Mouse (Mus musculus) left cerebral cortex, postnatal 10 days (tissue): ENCODE results near the gene Lhfpl2. TPM values are rescaled to one million over a fixed set of nuclear protein-coding genes. Genes with fewer than 3 reads are reported as not detected.
A peak's percentile ranks its signal among the peaks of the same experiment; 100 is the strongest.

Experiments
- DNase-seq, 2 experiments: peaks; one replicate each; pipeline ENCODE4 v3.0.0; 2021 to 2022; ENCODE audit warnings: low spot score in 2 of 2, mixed read lengths in 1 of 2; ENCODE audit errors: extremely low spot score in 1 of 2
- intact Hi-C: fragments of 180-260 bp; cut with DNase I; formaldehyde crosslinking; loops from one replicate; pipeline ENCODE4 v1.15.1; 2025
- total RNA-seq, 2 experiments: library from RNA; stranded (reverse); gene quantifications; 2 replicates each; pipeline ENCODE4 v1.2.3; 2021

The Lhfpl2 gene
- total RNA-seq, 2 experiments from 2014 or later: 21.2 to 30.3 TPM

DNA sequence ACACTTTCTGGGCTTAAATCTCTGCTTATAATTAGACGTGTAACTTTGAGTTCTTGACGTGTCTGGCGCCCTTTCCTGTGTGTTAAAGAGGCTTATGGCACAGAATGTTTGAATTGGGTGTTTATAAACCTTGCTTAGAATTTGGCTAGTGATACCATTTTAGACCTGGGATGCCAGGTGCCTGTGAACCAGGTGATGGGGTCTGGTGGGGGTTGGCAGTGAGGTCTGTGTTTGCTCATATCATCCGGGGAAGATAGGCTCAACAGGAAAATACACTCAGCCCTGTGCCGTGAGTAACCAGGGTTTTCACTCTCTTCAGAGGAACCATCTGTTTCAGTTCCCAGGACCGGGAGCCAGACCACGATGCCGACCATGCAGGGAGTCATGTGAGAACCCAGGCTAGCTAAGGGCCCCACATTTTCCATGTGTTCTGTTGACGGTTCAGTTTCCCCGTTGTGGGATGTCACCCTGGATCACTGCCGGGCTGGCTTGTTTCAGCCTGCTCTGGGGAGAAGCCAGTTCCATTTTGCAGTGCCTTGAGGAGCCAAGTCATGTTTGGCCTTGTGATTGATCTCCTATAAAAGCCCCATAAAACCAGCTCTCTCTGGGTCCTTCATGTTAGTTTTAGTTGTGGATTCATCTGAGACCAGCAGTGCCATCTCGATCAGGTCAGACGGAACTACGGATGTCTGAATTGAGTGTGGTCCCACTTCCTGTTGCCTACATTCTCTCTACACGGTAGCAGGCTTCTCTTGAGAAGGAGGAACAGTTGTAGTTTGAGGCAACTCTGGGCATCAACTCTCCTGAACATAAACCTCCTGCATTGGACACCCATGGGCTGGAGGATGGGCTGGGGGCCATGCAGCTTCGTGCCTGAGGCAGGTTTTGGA lies 65.4 kb downstream of the Lhfpl2 start:
- DNase-seq: no peak
- intact Hi-C loops: no loop called here

DNA sequence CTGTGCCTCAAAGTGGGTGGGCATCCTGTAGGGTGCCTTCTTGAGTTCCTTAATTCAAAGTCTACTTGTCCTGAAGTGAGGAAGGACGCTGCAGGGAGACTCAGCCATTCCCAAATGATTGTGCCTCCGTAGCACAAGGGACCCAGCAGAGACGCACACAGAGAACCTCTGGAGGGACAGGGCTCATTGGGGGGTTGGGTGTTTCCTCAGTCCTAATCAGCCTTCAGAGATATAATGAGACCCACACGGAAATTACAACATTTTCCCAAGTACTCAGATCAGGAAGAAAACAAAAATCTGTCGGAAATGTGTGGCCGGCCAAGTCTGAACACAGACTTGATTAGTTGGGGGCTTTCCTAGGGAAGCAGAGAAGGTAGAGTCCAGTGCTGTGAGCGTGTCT lies 72.8 kb downstream of the Lhfpl2 start:
- intact Hi-C loops: no loop called here
- DNase-seq: no peak

DNA sequence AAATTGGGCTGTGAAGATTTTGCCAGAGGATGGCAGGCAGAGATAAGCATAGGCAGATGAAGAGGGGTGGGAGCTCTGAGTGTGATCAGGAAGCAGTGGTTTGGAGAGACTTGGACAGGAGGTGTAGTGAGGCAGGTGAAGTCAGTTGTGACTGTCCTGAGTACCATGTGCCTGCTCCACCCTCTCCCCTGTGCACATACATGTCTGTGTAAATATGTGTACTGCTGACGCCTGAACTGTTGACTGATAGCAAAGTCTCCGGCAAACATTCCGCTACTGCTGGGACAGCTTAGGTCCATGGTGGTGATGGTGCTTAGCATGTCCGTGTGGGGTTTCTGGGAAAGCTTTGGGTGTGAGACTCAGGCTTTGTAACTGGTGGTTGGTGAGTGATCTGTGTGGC lies 73.5 kb downstream of the Lhfpl2 start:
- intact Hi-C loops: no loop called here
- DNase-seq: no peak

DNA sequence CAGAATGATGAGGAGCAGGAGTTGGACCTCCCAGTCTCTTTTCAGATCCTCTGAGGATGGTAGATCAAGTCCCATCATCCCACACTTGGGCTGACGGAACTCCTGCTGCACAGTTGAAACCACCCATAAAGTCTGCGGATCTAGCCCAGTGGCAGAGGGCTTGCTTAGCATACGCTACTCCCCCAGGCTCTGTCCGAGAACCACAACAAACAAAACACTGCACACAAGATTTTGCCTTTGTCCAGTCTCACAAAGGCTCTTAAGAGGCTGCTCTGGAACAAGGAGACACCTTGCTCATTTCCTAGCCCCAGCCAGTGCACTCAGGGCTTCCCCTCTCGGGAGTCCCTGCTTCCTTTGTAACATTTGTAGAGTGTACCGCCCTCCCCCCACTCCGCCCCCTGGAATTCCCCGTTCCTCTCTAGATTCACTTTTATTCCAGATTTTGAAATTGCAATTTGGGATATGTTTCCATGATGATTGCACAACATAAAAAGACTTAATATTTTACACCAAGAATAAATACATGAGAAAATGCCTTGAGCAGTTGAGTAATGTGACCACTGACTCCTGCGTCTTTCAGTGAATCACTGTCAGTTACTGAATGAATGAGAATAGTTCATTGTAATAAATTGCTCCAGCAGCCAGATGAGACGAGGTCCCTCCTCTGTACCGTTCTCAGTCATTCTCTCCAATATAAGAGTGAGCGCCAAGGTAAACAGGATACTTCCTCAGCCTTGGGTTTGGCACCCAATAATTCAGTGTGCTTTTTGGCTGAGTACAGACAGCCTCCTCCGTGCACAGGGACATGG lies 74.8 kb downstream of the Lhfpl2 start:
- no peak for DNase-seq
- intact Hi-C loops: no loop called here

- intact Hi-C loops: no loop called here
- DNase-seq: no peak
Measured at GRCm38 (mm10) chr13:94134646-94135045, 77.0 kb downstream of the Lhfpl2 start.

- DNase-seq: peak in 1 of 2 experiments; percentile 47
- intact Hi-C loops: no loop called here
Measured at GRCm38 (mm10) chr13:94135180-94135579, 77.6 kb downstream of the Lhfpl2 start.

DNA sequence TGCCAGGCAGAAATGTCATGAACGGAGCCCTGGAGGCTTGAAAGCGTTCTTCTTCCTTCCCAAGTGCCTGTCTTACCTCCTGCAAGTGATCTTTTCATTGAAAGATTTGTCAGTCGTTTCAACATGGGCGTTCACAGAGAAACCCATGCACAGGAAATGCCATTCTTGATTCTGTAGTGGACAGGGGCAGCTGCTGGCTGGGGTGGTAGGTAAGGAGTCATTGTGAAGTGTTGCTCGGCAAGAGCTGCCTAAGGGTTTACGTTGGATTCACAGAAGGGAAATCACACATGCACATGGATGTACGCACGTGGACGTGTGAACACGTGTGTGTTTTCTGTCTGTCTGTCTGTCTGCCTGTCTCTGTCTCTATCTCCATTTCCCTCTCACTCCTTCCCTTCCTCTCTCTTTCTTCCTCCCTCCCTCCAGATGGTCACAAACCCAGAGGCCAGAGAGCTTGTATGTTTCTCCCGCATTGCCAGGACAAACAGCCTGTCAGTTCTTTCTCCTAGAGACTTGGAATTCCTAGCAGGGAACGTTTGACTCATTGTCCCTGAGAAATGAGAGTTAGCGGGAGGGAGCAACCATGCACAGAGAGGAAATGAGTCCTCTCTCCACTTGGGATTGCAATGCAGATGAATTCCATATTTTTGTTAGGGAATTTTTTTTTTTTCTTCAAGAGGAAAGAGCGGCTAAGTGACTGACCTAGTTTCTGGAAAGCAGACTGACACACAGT lies 82.3 kb downstream of the Lhfpl2 start:
- no peak for DNase-seq
- intact Hi-C loops: no loop called here

GRCm38 (mm10) chr13:94140446-94140845 lies 82.8 kb downstream of the Lhfpl2 start:
- intact Hi-C loops: no loop called here

DNA sequence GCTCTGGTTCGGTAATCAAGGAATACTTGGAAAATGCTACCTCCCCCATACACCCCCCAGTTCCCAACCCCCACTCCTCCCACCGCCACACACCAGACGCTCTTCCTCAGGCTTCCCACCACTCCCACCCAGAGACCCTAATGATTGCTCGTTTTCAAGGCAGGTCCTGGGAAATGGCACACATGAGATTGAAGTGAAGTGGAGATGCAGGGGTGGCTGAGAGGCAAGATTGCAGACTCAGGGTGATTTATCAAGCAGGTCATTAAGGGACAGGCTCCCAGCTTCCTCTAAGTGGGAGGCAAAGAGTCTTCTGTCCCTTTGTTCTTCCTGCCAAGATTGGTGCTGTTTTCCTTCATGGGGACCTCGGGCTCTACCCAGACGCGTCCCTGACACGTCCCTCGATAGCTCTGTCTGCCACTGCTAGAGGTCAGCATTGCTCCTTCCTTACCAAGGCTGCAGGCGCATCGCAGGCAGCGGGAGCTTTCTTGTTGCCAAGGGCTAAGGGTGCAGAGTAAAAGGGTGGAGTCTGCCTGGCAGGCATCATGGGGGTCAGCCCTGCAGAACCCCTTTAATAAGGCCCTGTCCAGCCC lies 85.6 kb downstream of the Lhfpl2 start:
- peak in 1 of 2 experiments; percentile 65 for DNase-seq
- intact Hi-C loops: no loop called here

More at GRCm38 (mm10) chr13:94140446-94140845, 82.8 kb downstream of the Lhfpl2 start:
- DNase-seq: no peak

GRCm38 (mm10) chr13:94144451-94144850 lies 86.9 kb downstream of the Lhfpl2 start:
- intact Hi-C loops: no loop called here
- no peak for DNase-seq

DNA sequence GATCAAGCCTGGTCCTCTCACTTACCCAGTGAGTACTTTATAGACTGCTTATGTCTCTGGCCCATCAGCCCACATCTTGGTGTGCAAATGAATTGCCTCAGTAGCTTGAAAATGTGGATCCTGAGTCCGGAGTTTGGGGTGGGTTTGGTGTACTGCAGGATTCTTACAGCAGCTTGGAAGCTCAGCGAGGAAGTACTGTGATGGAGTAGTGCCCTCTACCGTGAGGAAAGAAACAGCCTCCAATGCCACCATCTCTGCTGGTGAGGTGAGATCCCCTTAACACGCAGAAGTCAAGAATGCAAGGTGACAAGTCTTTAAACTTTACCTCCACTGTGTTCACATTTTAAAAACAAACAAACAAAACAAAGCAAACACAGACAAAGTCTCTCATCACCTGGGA lies 89.7 kb downstream of the Lhfpl2 start:
- intact Hi-C loops: no loop called here
- peak; percentile 43 to 51 for DNase-seq

GRCm38 (mm10) chr13:94149006-94149405 lies 91.4 kb downstream of the Lhfpl2 start:
- DNase-seq: no peak
- intact Hi-C loops: no loop called here

DNA sequence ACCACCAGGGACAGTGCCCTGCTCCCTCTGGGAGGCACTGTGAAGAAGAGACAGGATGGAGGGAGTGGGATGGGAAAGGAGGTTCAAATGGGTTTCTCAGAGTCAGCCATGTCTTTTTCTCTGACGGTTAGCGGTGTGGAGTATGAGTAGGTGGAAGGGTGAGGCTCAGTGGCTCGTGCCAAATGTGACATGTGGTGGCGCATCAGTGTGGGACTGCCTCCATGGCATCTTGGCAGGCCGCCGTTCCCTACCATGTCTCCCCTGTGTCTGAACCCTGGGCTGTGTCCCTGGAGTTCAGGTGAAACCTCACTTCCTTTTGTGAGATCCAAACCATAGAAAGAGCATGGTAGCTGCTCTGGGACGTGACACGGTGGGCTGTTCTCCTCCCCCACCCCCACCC lies 92.2 kb downstream of the Lhfpl2 start:
- no peak for DNase-seq
- intact Hi-C loops: no loop called here

DNA sequence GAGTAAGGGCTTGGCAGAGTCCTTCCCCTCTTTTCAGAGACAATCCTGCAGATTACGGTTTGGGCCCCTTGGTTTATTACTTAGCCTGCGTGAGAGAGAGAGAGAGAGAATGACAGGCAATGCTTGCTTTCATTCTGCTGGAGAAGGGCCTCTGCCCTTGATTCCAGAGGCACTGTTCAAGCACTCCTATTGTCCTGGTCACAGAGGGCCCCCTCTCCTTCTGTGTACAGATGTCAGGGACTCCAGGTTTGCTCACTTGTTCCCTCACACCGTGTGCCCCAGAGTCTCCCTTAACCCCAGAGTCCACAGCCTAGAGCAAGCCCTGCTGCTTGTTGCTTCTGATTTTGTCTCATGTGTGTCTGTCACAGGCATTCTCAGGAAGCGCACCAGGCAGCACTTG lies 93.7 kb downstream of the Lhfpl2 start:
- DNase-seq: no peak
- intact Hi-C loops: no loop called here

- intact Hi-C loops: no loop called here
- DNase-seq: no peak
Measured at GRCm38 (mm10) chr13:94152836-94153235, 95.2 kb downstream of the Lhfpl2 start.

GRCm38 (mm10) chr13:94153658-94154057 lies 96.1 kb downstream of the Lhfpl2 start:
- intact Hi-C loops: no loop called here
- no peak for DNase-seq

GRCm38 (mm10) chr13:94154512-94155296 lies 97.1 kb downstream of the Lhfpl2 start:
- intact Hi-C loops: no loop called here
- DNase-seq: no peak
